ENCODE assay signal across 11 mouse cellular contexts in the genomic region with DNA sequence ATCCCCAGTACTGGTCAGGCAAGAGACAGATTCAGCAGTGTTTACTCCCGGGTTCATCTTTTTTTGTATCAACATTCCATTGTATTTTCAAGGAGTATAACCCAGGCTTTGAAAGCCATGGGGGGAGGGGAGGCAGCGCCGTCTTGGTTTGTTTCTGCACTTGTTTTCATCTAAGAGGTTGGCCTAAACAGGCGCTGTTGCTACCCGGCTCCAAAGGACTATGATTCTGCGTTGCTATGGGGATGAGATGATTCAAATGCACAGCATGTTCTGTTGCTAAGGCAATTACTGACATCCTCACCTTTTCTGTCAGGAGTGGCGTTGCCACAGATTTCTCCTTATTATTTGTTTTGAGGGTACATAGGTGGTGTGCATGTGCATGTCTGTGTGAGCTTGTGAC. TPM values are rescaled to one million over a fixed set of nuclear protein-coding genes. Genes with fewer than 3 reads are reported as not detected.
DNase-seq lines count a peak whose midpoint lies in the region; ATAC-seq lines count a peak whose summit lies in the region.
"Had no signal": no experiment of that assay in that cellular context is flagged by ENCODE, and none has a peak within 500 bp of the region (broad histone marks: within the 10 kb centered on the region; RNA-seq: fewer than 3 reads in every experiment).

No protein-coding gene starts in this region.

- intact Hi-C loops in left cerebral cortex, postnatal 25 days (cut with DNase I) = no loop called here

- no peak overlapping the region for H3K9ac ChIP-seq in hindbrain, embryonic 16.5 days (ENCODE audit: low read depth, low read length)

- peaks cover 6% of the 10 kb centered on the region for H3K9me3 ChIP-seq in hindbrain, embryonic 16.5 days (ENCODE audit: control insufficient read depth, low read length)

- H3K27me3 ChIP-seq in hindbrain, embryonic 16.5 days (replicated peaks; ENCODE audit: control insufficient read depth, insufficient read depth, low read length) = no peaks in the 10 kb centered on the region

- no peaks in the 10 kb centered on the region for H3K4me1 ChIP-seq in hindbrain, embryonic 16.5 days (ENCODE audit: control insufficient read depth, insufficient read depth, low read depth, low read length)

- DNase-seq in retina, postnatal 1 day = peak; percentile 19
- DNase-seq in retina, embryonic 14.5 days (ENCODE audit: low spot score) = no peak
- peak; percentile 48 to 51 for DNase-seq in left cerebral cortex, postnatal 25 days (ENCODE audit: low spot score in 2 of 2)
- DNase-seq in thymus, adult 18-20 months = no peak
- no peak for DNase-seq in adrenal gland, adult 2 months
- no peak for DNase-seq in yolk sac, embryonic 10.5 days (ENCODE audit: low spot score)
- no peak for DNase-seq in kidney, adult 11 months
- DNase-seq: heart, postnatal 36 days had no signal

- no peak overlapping the region for H3K4me2 ChIP-seq in hindbrain, embryonic 16.5 days (ENCODE audit: low read length)

- H3K36me3 ChIP-seq in hindbrain, embryonic 16.5 days (ENCODE audit: control insufficient read depth, insufficient read depth, low read length) = no peaks in the 10 kb centered on the region

- peak; percentile 87 for ATAC-seq in hindbrain, embryonic 16.5 days

- peak overlapping the region; percentile 70 for H3K27ac ChIP-seq in hindbrain, embryonic 16.5 days (ENCODE audit: low read depth, low read length)

- WGBS in hindbrain, embryonic 16.5 days = 21% methylated on average over 7 of the region's 7 CpGs

- H3K4me3 ChIP-seq in hindbrain, embryonic 16.5 days (ENCODE audit: low read length) = no peak overlapping the region

RNA-seq across cellular contexts. Expression of a gene that starts 12.8 kb away (rescaled TPM):
- 27.2 and 31.0 TPM in 2 replicates for polyA plus RNA-seq in hindbrain, embryonic 16.5 days (2015; fragmentation: Nextera tagmentation; extraction: Ambion mirVana)
- total RNA-seq in left cerebral cortex, postnatal 25 days (2021) = 10 to 100 TPM; 42.6 to 42.8 TPM
- total RNA-seq in adrenal gland, adult 2 months (2021) = 10 to 100 TPM; 37.5 to 50.4 TPM
- 40.3 and 47.6 TPM in 2 replicates for polyA plus RNA-seq in adrenal gland, adult 2 months (2012; rRNA removed)

RNA-seq across cellular contexts. Expression of a gene that starts 21.8 kb away (rescaled TPM):
- 0.02 TPM in 1 of 2 replicates, not detected in the other for polyA plus RNA-seq in hindbrain, embryonic 16.5 days (2015; fragmentation: Nextera tagmentation; extraction: Ambion mirVana)
- under 1 TPM; 0.09 to 0.14 TPM for total RNA-seq in left cerebral cortex, postnatal 25 days (2021)
- not detected for total RNA-seq in adrenal gland, adult 2 months (2021)
- polyA plus RNA-seq in adrenal gland, adult 2 months (2012; rRNA removed) = not detected in 2 replicates
- total RNA-seq: heart, postnatal 36 days had no signal
- polyA plus RNA-seq: C2C12; limb, embryonic 14.5 days had no signal

RNA-seq across cellular contexts. Expression of a gene that starts 55.0 kb away (rescaled TPM):
- 9.6 and 11.4 TPM in 2 replicates for polyA plus RNA-seq in hindbrain, embryonic 16.5 days (2015; fragmentation: Nextera tagmentation; extraction: Ambion mirVana)
- 10 to 100 TPM; 11.9 to 13.6 TPM for total RNA-seq in left cerebral cortex, postnatal 25 days (2021)
- 10 to 100 TPM in 1 of 2 experiments, 1 to 10 TPM in 1; 8.9 to 12.8 TPM for total RNA-seq in adrenal gland, adult 2 months (2021)
- 3.7 and 5.9 TPM in 2 replicates for polyA plus RNA-seq in adrenal gland, adult 2 months (2012; rRNA removed)

RNA-seq across cellular contexts. Expression of a gene that starts 55.2 kb away (rescaled TPM):
- not detected in 2 replicates for polyA plus RNA-seq in hindbrain, embryonic 16.5 days (2015; fragmentation: Nextera tagmentation; extraction: Ambion mirVana)
- total RNA-seq in left cerebral cortex, postnatal 25 days (2021) = not detected
- total RNA-seq in adrenal gland, adult 2 months (2021) = not detected
- polyA plus RNA-seq in adrenal gland, adult 2 months (2012; rRNA removed) = not detected in 2 replicates
- total RNA-seq: heart, postnatal 36 days had no signal
- polyA plus RNA-seq: C2C12; limb, embryonic 14.5 days had no signal

Comparison
In these comparisons a context has a peak if more than half of its experiments do, and no peak if none do; other contexts are left out.
1. DNase-seq: peak in retina, postnatal 1 day (single experiment) and left cerebral cortex, postnatal 25 days (2 of 2); none in retina, embryonic 14.5 days (single experiment), thymus, adult 18-20 months (0 of 2), adrenal gland, adult 2 months (single experiment), yolk sac, embryonic 10.5 days (single experiment) and kidney, adult 11 months (single experiment).